Mouse (Mus musculus): ENCODE data around the gene Igsf9b.

- TF ChIP-seq POLR2A (IDR thresholded peaks at IDR 0.05; ENCODE audit: borderline replicate concordance, low read depth, low read length), result no peak
- TF ChIP-seq CTCF (IDR thresholded peaks at IDR 0.05; ENCODE audit: low read depth, low read length), result no peak
These were observed 7.6 kb downstream of the Igsf9b start for GRCm38 (mm10) chr9:27306642-27307041.
